Mouse (Mus musculus): ENCODE measurements around the gene Sirt2.

DNA sequence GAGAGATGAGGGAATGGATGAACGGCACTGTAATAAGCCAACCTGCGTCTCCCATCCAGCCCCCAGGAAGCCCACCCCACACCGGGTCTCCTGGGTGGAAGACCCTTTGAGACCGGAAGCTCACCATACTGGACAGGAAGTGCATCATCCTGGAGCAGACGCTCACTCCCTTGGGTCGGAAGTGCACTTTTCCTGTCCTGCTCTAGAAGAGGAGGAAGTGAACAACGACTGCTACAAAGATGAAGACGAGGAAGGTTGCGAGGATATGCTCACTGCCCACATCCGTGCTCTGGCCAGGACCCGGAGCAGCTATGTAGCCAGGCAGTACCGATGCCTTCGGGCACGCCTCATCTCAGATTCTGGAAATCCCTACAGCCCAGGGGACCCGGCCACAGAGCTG lies 29.3 kb downstream of the Sirt2 start:
- TF ChIP-seq GATA1 (IDR thresholded peaks at IDR 0.05; ENCODE audit: borderline replicate concordance, low read length) (no peak), FLI1 (IDR thresholded peaks at IDR 0.05; ENCODE audit: low read length) (no peak)

Measured in megakaryocyte, embryonic 14.5 days (primary cell).